Mouse (Mus musculus): ENCODE results near the gene Blm. TPM values are rescaled to one million over a fixed set of nuclear protein-coding genes. Genes with fewer than 3 reads are reported as not detected.

Gene Blm
- polyA plus RNA-seq, 2 experiments: 19.8 to 24.8 TPM

- WGBS (ENCODE audit: insufficient replicate concordance): 85% methylated on average over 7 of the region's 7 CpGs
- Histone ChIP-seq H3K4me3 (ENCODE audit: insufficient read depth in 1 of 2, low read depth in 2 of 2, low read length in 2 of 2) (no peak overlapping the region), H3K9ac (replicated peaks) (no peak overlapping the region), H3K36me3 (replicated peaks; ENCODE audit: control insufficient read depth, insufficient read depth, low read depth) (peaks cover 47% of the 10 kb centered on the region), H3K9me3 (ENCODE audit: control insufficient read depth, low read length) (no peaks in the 10 kb centered on the region), H3K4me2 (ENCODE audit: low read depth) (no peak overlapping the region), H3K27ac (no peak overlapping the region), H3K4me1 (replicated peaks; ENCODE audit: control insufficient read depth in 2 of 2, insufficient read depth in 2 of 2, low read length in 1 of 2) (no peaks in the 10 kb centered on the region), H3K27me3 (ENCODE audit: control insufficient read depth, insufficient read depth, low read length) (no peaks in the 10 kb centered on the region)
- ATAC-seq (ENCODE audit: insufficient read depth) (no peak), DNase-seq (ENCODE audit: low read depth in 3 of 3, low spot score in 3 of 3) (no peak)
- TF ChIP-seq EP300 (IDR thresholded peaks at IDR 0.05; ENCODE audit: low read depth) (no peak), CTCF (IDR thresholded peaks at IDR 0.05; ENCODE audit: low read depth) (no peak)
Observed at GRCm38 (mm10) chr7:80480097-80480496, 54.8 kb downstream of the Blm start.

DNA sequence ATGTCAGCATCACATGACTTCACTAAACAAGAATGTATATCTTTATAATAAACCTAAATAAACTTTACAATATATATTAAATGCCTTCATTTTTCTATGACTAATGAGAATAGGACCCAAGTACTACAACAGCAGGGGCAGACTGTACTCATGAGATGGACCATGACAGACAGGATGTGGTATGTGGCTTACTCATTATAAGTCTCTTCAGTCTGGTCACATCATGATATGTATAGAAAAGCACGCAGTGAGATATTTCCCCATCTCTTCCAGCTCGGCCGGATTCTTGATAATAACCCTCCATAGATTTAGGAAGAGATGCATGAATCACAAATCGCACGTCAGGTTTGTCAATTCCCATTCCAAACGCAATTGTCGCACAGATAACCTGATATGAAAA is 61.1 kb downstream of the Blm start:
- no peaks in the 10 kb centered on the region for H3K9me3 ChIP-seq (ENCODE audit: control insufficient read depth, low read length)
- no peak for ATAC-seq (ENCODE audit: insufficient read depth)
- no peak overlapping the region for H3K9ac ChIP-seq (replicated peaks)
- H3K4me2 ChIP-seq (ENCODE audit: low read depth): no peak overlapping the region
- no peak overlapping the region for H3K4me3 ChIP-seq (ENCODE audit: insufficient read depth in 1 of 2, low read depth in 2 of 2, low read length in 2 of 2)
- H3K36me3 ChIP-seq (replicated peaks; ENCODE audit: control insufficient read depth, insufficient read depth, low read depth): peaks cover 64% of the 10 kb centered on the region
- 67% methylated on average over 7 of the region's 7 CpGs for WGBS (ENCODE audit: insufficient replicate concordance)
- no peak for TF ChIP-seq EP300 (IDR thresholded peaks at IDR 0.05; ENCODE audit: low read depth)
- TF ChIP-seq CTCF (IDR thresholded peaks at IDR 0.05; ENCODE audit: low read depth): no peak
- no peak for DNase-seq (ENCODE audit: low read depth in 3 of 3, low spot score in 3 of 3)
- H3K4me1 ChIP-seq (replicated peaks; ENCODE audit: control insufficient read depth in 2 of 2, insufficient read depth in 2 of 2, low read length in 1 of 2): no peaks in the 10 kb centered on the region
- no peak overlapping the region for H3K27ac ChIP-seq
- no peaks in the 10 kb centered on the region for H3K27me3 ChIP-seq (ENCODE audit: control insufficient read depth, insufficient read depth, low read length)

GRCm38 (mm10) chr7:80468851-80469250 is 66.1 kb downstream of the Blm start:
- TF ChIP-seq EP300 (IDR thresholded peaks at IDR 0.05; ENCODE audit: low read depth) (no peak), CTCF (IDR thresholded peaks at IDR 0.05; ENCODE audit: low read depth) (no peak)
- Histone ChIP-seq H3K27me3 (ENCODE audit: control insufficient read depth, insufficient read depth, low read length) (no peaks in the 10 kb centered on the region), H3K9me3 (ENCODE audit: control insufficient read depth, low read length) (no peaks in the 10 kb centered on the region), H3K36me3 (replicated peaks; ENCODE audit: control insufficient read depth, insufficient read depth, low read depth) (peaks cover 76% of the 10 kb centered on the region), H3K4me1 (replicated peaks; ENCODE audit: control insufficient read depth in 2 of 2, insufficient read depth in 2 of 2, low read length in 1 of 2) (no peaks in the 10 kb centered on the region), H3K27ac (no peak overlapping the region), H3K4me2 (ENCODE audit: low read depth) (no peak overlapping the region), H3K4me3 (ENCODE audit: insufficient read depth in 1 of 2, low read depth in 2 of 2, low read length in 2 of 2) (no peak overlapping the region), H3K9ac (replicated peaks) (no peak overlapping the region)
- ATAC-seq (ENCODE audit: insufficient read depth) (no peak), DNase-seq (ENCODE audit: low read depth in 3 of 3, low spot score in 3 of 3) (no peak)
- 80% methylated on average over 2 of the region's 2 CpGs for WGBS (ENCODE audit: insufficient replicate concordance)

DNA sequence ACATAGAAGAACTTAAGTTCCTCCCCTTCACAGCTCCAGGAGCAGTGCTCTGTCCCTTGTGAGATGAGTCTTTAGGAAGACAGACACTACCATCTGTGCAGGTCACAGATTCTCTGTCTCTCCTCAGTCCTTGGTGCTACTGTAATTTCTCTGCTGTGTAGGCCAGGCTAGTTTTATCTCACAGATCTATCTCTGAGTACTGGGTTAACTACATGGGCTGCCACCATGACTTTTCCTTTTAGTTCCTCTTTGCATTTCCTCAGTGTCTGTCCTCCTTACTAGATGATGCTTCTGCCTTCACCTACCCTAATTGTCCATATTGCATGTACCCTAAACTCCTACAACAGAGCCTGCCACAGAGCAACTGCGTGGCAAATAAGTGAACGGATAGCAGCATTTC is 67.6 kb downstream of the Blm start:
- H3K4me2 ChIP-seq (ENCODE audit: low read depth): no peak overlapping the region
- DNase-seq (ENCODE audit: low read depth in 3 of 3, low spot score in 3 of 3) (no peak), ATAC-seq (ENCODE audit: insufficient read depth) (no peak)
- TF ChIP-seq CTCF (IDR thresholded peaks at IDR 0.05; ENCODE audit: low read depth) (no peak), EP300 (IDR thresholded peaks at IDR 0.05; ENCODE audit: low read depth) (no peak)
- 92% methylated on average over 2 of the region's 2 CpGs for WGBS (ENCODE audit: insufficient replicate concordance)
- no peaks in the 10 kb centered on the region for H3K4me1 ChIP-seq (replicated peaks; ENCODE audit: control insufficient read depth in 2 of 2, insufficient read depth in 2 of 2, low read length in 1 of 2)
- no peak overlapping the region for H3K27ac ChIP-seq
- no peak overlapping the region for H3K9ac ChIP-seq (replicated peaks)
- no peaks in the 10 kb centered on the region for H3K27me3 ChIP-seq (ENCODE audit: control insufficient read depth, insufficient read depth, low read length)
- H3K36me3 ChIP-seq (replicated peaks; ENCODE audit: control insufficient read depth, insufficient read depth, low read depth): peaks cover 70% of the 10 kb centered on the region
- no peaks in the 10 kb centered on the region for H3K9me3 ChIP-seq (ENCODE audit: control insufficient read depth, low read length)
- no peak overlapping the region for H3K4me3 ChIP-seq (ENCODE audit: insufficient read depth in 1 of 2, low read depth in 2 of 2, low read length in 2 of 2)

DNA sequence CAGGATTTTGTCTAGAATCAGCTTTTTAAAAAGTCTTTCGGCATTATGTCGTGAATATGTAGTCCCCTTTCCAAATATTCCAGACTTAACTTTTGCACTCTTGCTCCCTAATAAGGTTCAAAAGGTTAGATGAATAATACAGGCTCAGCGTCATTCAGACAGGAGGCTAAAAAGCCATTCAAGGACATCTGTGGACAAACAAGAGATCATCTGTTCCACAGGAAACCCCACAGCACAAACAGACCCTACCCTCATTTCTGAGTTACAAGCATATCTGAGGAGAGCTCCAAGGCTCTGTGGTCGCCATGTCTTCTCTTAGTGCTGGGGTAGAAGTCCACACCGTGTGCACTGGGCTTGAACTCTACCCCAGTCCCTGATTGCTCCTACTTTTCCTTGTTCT is 70.1 kb downstream of the Blm start:
- no peak overlapping the region for H3K27ac ChIP-seq
- TF ChIP-seq EP300 (IDR thresholded peaks at IDR 0.05; ENCODE audit: low read depth): no peak
- TF ChIP-seq CTCF (IDR thresholded peaks at IDR 0.05; ENCODE audit: low read depth): no peak
- no peak overlapping the region for H3K4me2 ChIP-seq (ENCODE audit: low read depth)
- no peak for ATAC-seq (ENCODE audit: insufficient read depth)
- H3K4me3 ChIP-seq (ENCODE audit: insufficient read depth in 1 of 2, low read depth in 2 of 2, low read length in 2 of 2): no peak overlapping the region
- H3K27me3 ChIP-seq (ENCODE audit: control insufficient read depth, insufficient read depth, low read length): no peaks in the 10 kb centered on the region
- no peaks in the 10 kb centered on the region for H3K4me1 ChIP-seq (replicated peaks; ENCODE audit: control insufficient read depth in 2 of 2, insufficient read depth in 2 of 2, low read length in 1 of 2)
- no peaks in the 10 kb centered on the region for H3K9me3 ChIP-seq (ENCODE audit: control insufficient read depth, low read length)
- DNase-seq (ENCODE audit: low read depth in 3 of 3, low spot score in 3 of 3): no peak
- H3K36me3 ChIP-seq (replicated peaks; ENCODE audit: control insufficient read depth, insufficient read depth, low read depth): peaks cover 72% of the 10 kb centered on the region
- H3K9ac ChIP-seq (replicated peaks): no peak overlapping the region
- 83% methylated on average over 5 of the region's 5 CpGs for WGBS (ENCODE audit: insufficient replicate concordance)
